Mouse (Mus musculus): ENCODE results near the gene Asic2.

GRCm38 (mm10) chr11:80961326-80961725 lies 1006.9 kb downstream of the Asic2 start:
- TF ChIP-seq CTCF (IDR thresholded peaks at IDR 0.05; ENCODE audit: borderline replicate concordance, insufficient read depth, low read depth, low read length) (no peak), POLR2A (IDR thresholded peaks at IDR 0.05; ENCODE audit: borderline replicate concordance, insufficient read depth, low read length) (no peak)
